Mouse (Mus musculus): ENCODE measurements around the gene Dner. TPM values are rescaled to one million over a fixed set of nuclear protein-coding genes. Genes with fewer than 3 reads are reported as not detected.

Dner gene
- polyA plus RNA-seq, 1 experiment from 2014 or later = 0.32 TPM

DNA sequence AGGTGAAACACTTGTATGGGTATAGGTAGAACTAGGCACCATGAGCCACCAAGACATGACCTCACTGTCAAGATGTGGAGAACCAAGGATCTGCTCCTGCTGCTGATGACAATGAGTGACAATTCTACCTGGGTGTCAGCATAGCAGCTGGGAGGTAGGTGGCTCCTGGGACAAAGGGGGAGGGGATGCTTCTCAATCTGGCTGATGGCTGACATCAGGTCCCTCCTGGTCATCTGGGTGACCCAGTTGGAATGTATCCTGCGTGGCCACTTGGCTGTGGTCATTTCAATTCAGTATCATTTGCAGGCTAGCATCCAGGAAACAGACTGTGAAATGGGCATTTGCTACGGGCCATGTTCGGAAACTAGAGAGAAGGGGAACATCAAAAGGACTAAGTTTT, 315.1 kb downstream of the Dner start:
- no peak overlapping the region for H3K9ac ChIP-seq (ENCODE audit: low read depth, low read length)
- no peaks in the 10 kb centered on the region for H3K27me3 ChIP-seq (replicated peaks; ENCODE audit: control insufficient read depth, insufficient read depth, low read length)
- WGBS = 78% methylated on average over 3 of the region's 3 CpGs
- ATAC-seq (replicated peaks; ENCODE audit: low FRiP score) (no peak), DNase-seq (ENCODE audit: low spot score) (no peak)
- no peak overlapping the region for H3K4me2 ChIP-seq
- no peak overlapping the region for H3K4me3 ChIP-seq (ENCODE audit: low read depth, low read length)
- H3K4me1 ChIP-seq (replicated peaks; ENCODE audit: control insufficient read depth, insufficient read depth, low read length) = no peaks in the 10 kb centered on the region
- no peak overlapping the region for H3K27ac ChIP-seq (ENCODE audit: low read depth, low read length)
- H3K36me3 ChIP-seq (ENCODE audit: control insufficient read depth, insufficient read depth, low read length) = no peaks in the 10 kb centered on the region
- 0 out of 2 replicates have a peak, but pooled peaks cover 2% of the 10 kb centered on the region for H3K9me3 ChIP-seq (ENCODE audit: control insufficient read depth, low read length)

DNA sequence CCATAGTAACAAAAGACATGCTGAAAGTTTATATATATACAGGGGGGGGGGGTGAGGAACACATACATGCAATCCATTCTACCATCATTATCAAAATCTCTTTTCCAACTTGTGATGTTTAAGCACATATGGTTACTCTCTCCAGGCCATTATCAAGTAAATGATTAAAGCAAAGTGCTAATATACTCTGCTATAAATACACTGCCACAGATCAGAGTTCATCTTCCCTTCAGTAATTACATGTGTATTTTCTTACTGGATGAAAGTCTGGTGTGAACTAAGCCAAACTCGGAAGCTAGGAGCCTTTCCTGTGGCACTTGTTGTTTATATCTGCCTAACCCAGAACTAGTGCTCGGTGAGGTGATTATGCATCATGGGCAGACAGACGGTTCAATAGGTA, 328.3 kb downstream of the Dner start:
- ATAC-seq (replicated peaks; ENCODE audit: low FRiP score) (no peak), DNase-seq (ENCODE audit: low spot score) (no peak)
- H3K27ac ChIP-seq (ENCODE audit: low read depth, low read length) = no peak overlapping the region
- no peaks in the 10 kb centered on the region for H3K9me3 ChIP-seq (ENCODE audit: control insufficient read depth, low read length)
- WGBS = 64% methylated on average over 3 of the region's 3 CpGs
- no peaks in the 10 kb centered on the region for H3K27me3 ChIP-seq (replicated peaks; ENCODE audit: control insufficient read depth, insufficient read depth, low read length)
- H3K36me3 ChIP-seq (ENCODE audit: control insufficient read depth, insufficient read depth, low read length) = no peaks in the 10 kb centered on the region
- H3K4me3 ChIP-seq (ENCODE audit: low read depth, low read length) = no peak overlapping the region
- H3K4me1 ChIP-seq (replicated peaks; ENCODE audit: control insufficient read depth, insufficient read depth, low read length) = no peaks in the 10 kb centered on the region
- H3K9ac ChIP-seq (ENCODE audit: low read depth, low read length) = no peak overlapping the region
- H3K4me2 ChIP-seq = no peak overlapping the region

DNA sequence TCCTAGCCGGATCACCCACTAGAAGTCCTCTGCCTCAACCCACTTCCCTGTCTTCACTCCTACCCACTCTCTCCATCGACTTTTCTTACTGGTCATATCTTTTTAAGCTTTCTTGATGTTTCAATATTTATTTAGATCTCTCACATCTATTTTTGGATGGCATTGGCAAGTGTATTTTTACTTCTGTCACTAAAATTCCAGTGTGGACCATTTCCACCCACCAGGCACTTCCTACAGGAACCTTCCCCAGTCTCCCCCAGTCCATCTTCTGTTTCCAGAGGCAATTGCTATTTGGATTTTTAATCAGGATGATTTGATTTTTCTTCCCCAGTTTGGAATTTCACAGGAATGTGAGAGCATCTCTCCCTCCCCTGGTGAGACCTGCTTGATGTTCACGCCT, 329.5 kb downstream of the Dner start:
- DNase-seq (ENCODE audit: low spot score) (no peak), ATAC-seq (replicated peaks; ENCODE audit: low FRiP score) (no peak)
- H3K9ac ChIP-seq (ENCODE audit: low read depth, low read length) = no peak overlapping the region
- no peaks in the 10 kb centered on the region for H3K9me3 ChIP-seq (ENCODE audit: control insufficient read depth, low read length)
- WGBS = 57% methylated on average over 3 of the region's 3 CpGs
- H3K27me3 ChIP-seq (replicated peaks; ENCODE audit: control insufficient read depth, insufficient read depth, low read length) = no peaks in the 10 kb centered on the region
- H3K27ac ChIP-seq (ENCODE audit: low read depth, low read length) = no peak overlapping the region
- H3K4me2 ChIP-seq = no peak overlapping the region
- H3K36me3 ChIP-seq (ENCODE audit: control insufficient read depth, insufficient read depth, low read length) = no peaks in the 10 kb centered on the region
- no peaks in the 10 kb centered on the region for H3K4me1 ChIP-seq (replicated peaks; ENCODE audit: control insufficient read depth, insufficient read depth, low read length)
- no peak overlapping the region for H3K4me3 ChIP-seq (ENCODE audit: low read depth, low read length)

DNA sequence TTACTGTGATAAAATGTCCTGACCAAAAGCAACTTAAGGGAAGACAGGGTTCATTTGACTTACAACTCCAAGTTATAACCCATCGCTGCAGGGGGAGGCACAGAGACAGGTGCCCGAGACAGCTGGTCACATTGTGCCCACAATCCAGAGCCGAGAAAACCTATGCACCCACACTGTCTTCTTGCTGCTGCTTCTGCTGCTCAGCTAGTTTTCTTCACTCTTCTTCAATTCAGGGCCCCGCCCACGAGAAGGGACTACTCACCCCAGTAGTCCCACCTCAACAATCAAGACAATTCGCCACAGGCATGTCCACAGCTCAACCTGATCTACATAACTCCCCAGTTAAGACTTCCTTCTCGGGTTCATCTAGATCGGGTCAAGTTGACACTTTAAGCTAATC, 332.1 kb downstream of the Dner start, which contains the start of gene Pid1:
Gene Pid1, minus strand, starts transcription at position 214 of the 400 bp plus-strand sequence.
- ATAC-seq (replicated peaks; ENCODE audit: low FRiP score) (no peak), DNase-seq (ENCODE audit: low spot score) (no peak)
- no peaks in the 10 kb centered on the region for H3K9me3 ChIP-seq (ENCODE audit: control insufficient read depth, low read length)
- no peaks in the 10 kb centered on the region for H3K4me1 ChIP-seq (replicated peaks; ENCODE audit: control insufficient read depth, insufficient read depth, low read length)
- no peaks in the 10 kb centered on the region for H3K36me3 ChIP-seq (ENCODE audit: control insufficient read depth, insufficient read depth, low read length)
- H3K9ac ChIP-seq (ENCODE audit: low read depth, low read length) = no peak within 1 kb of the TSS
- H3K27me3 ChIP-seq (replicated peaks; ENCODE audit: control insufficient read depth, insufficient read depth, low read length) = no peaks in the 10 kb centered on the region
- no peak within 1 kb of the TSS for H3K4me3 ChIP-seq (ENCODE audit: low read depth, low read length)
- no peak within 1 kb of the TSS for H3K27ac ChIP-seq (ENCODE audit: low read depth, low read length)
- H3K4me2 ChIP-seq = no peak within 1 kb of the TSS
- 81% methylated on average over 8 of the region's 8 CpGs for WGBS

DNA sequence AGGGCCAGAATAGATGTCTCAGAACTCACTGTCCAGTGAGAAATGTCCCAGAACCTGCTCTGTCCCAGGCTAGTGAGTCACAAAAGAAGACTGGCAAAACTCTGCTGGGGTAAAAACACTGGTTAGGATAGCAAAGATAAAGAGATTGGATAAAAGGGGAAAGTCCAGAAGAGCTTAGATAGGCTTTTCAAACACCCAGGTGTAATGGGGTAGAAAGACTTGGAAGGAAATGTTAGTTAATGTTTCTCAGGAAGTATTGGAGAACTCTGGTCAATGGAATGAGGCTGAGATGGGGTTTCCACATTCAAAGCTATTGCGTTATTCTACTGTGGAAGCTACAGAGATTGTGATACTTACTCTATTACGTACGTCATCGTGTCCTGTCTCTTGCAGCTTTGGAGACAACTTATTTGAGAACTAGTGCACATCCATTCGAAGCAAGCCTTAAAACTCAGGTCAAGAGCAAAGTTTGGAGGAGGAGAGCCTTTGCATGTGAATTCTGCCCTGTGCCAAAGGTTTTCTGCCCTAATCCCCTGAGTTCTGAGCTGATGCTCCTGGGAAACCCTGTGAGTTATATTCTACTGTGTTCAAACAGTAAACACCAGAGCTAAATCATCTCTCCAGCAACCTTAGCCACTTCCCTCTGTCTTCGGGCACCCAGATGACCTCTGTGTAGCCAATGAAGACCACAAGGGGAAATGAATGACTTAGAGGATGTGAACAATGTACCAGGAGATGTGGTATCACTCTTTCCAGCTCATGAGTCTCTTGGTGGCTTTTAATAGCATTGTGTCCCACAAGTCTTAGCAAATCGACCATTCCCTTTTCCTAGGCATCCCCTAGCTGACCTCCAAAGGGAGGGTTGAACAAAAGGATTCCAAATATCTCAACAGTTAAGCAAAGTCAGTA, 333.1 kb downstream of the Dner start:
- Histone ChIP-seq H3K4me2 (no peak overlapping the region), H3K36me3 (ENCODE audit: control insufficient read depth, insufficient read depth, low read length) (no peaks in the 10 kb centered on the region), H3K9ac (ENCODE audit: low read depth, low read length) (no peak overlapping the region), H3K27ac (ENCODE audit: low read depth, low read length) (no peak overlapping the region), H3K9me3 (ENCODE audit: control insufficient read depth, low read length) (no peaks in the 10 kb centered on the region), H3K4me1 (replicated peaks; ENCODE audit: control insufficient read depth, insufficient read depth, low read length) (no peaks in the 10 kb centered on the region), H3K27me3 (replicated peaks; ENCODE audit: control insufficient read depth, insufficient read depth, low read length) (no peaks in the 10 kb centered on the region), H3K4me3 (ENCODE audit: low read depth, low read length) (no peak overlapping the region)
- ATAC-seq (replicated peaks; ENCODE audit: low FRiP score) = no peak
- DNase-seq (ENCODE audit: low spot score) = no peak
- 59% methylated on average over 7 of the region's 7 CpGs for WGBS

DNA sequence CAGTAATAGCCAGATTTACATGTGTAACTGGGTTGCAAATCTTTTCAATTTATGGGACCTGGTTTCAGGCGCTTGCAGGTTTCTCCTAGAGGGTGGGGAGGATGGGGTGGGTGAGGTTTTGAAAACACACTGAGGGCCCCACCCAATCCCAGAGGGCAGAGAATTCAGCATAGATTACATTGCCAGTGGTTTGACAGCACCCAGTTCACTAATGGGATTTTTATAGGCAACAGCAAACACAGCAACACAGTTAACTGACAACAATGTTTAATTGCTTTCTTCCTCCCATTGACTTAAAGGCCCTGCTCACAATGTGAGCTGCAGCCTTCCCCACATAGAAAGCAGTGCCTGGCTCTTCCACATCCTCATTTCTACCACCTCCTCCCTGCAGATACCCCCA, 333.8 kb downstream of the Dner start:
- Histone ChIP-seq H3K36me3 (ENCODE audit: control insufficient read depth, insufficient read depth, low read length) (no peaks in the 10 kb centered on the region), H3K27me3 (replicated peaks; ENCODE audit: control insufficient read depth, insufficient read depth, low read length) (no peaks in the 10 kb centered on the region), H3K4me1 (replicated peaks; ENCODE audit: control insufficient read depth, insufficient read depth, low read length) (no peaks in the 10 kb centered on the region), H3K9ac (ENCODE audit: low read depth, low read length) (no peak overlapping the region), H3K4me2 (no peak overlapping the region), H3K9me3 (ENCODE audit: control insufficient read depth, low read length) (no peaks in the 10 kb centered on the region), H3K27ac (ENCODE audit: low read depth, low read length) (no peak overlapping the region), H3K4me3 (ENCODE audit: low read depth, low read length) (no peak overlapping the region)
- ATAC-seq (replicated peaks; ENCODE audit: low FRiP score) (no peak), DNase-seq (ENCODE audit: low spot score) (no peak)
- WGBS = 70% methylated on average over 1 of the region's 1 CpGs

DNA sequence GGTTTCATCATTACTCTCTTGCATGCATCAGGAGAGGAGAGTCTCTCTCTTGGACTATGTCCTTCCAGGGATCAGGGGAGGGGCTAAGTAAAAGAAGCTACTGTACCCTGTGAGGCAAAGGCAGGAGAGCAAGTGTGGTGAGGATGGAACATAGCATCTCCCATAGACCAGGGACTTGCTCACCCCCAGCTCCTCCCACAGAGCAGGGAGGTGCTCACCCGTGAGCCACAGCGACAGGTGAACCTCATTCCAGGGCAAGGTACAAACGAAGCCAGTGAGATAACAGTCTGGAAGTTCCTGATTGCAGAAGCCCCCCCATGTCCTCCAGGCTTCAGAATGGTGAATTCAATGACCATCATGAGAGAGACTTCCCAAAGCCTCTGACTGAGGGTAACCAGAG, 334.6 kb downstream of the Dner start:
- H3K4me1 ChIP-seq (replicated peaks; ENCODE audit: control insufficient read depth, insufficient read depth, low read length) = no peaks in the 10 kb centered on the region
- no peaks in the 10 kb centered on the region for H3K36me3 ChIP-seq (ENCODE audit: control insufficient read depth, insufficient read depth, low read length)
- 47% methylated on average over 3 of the region's 3 CpGs for WGBS
- DNase-seq (ENCODE audit: low spot score) (no peak), ATAC-seq (replicated peaks; ENCODE audit: low FRiP score) (no peak)
- H3K27me3 ChIP-seq (replicated peaks; ENCODE audit: control insufficient read depth, insufficient read depth, low read length) = no peaks in the 10 kb centered on the region
- no peak overlapping the region for H3K4me3 ChIP-seq (ENCODE audit: low read depth, low read length)
- H3K9ac ChIP-seq (ENCODE audit: low read depth, low read length) = no peak overlapping the region
- H3K27ac ChIP-seq (ENCODE audit: low read depth, low read length) = no peak overlapping the region
- H3K9me3 ChIP-seq (ENCODE audit: control insufficient read depth, low read length) = no peaks in the 10 kb centered on the region
- H3K4me2 ChIP-seq = no peak overlapping the region

DNA sequence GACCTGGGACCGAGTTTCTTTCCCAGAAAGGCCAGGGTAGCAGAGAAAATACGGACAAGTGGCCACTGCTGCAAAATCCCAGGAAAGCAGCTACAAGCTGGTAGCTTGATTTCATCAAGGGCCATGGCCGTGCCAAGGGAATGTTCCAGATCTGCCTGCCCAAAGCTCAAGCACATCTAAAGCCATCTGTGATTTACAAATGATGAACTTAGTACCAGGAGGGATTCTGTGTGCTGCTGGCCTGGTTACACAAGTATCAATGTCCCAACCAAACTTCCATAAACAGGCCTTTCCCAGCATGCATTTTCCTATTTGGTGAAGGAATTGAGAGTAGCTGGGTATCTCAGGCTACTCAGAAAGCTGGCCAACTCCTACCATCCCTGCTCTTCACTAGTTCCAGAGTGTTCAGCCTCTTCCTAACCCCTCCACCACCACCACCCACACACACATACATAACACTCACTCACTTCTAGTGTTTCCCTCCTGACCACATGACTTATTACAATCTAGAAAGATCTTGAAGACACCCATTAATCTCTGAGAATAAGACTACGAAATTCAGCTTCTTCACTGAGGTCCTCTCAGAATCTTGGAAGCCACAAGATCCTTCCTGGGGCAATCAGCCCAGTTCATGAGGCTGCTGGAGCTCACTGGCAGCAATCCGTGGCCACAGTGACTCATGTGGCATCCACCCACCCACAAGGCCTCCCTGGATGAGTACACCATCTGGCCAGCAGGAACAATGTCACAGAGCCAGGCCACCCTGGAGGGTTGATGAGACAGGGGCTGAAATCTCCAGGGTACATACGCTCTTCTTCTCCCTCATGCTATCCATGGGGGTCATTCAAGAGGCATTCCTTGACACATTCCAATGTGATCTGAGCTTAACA, 336.2 kb downstream of the Dner start:
- H3K4me2 ChIP-seq = no peak overlapping the region
- DNase-seq (ENCODE audit: low spot score) (no peak), ATAC-seq (replicated peaks; ENCODE audit: low FRiP score) (no peak)
- H3K27ac ChIP-seq (ENCODE audit: low read depth, low read length) = no peak overlapping the region
- H3K4me3 ChIP-seq (ENCODE audit: low read depth, low read length) = no peak overlapping the region
- H3K27me3 ChIP-seq (replicated peaks; ENCODE audit: control insufficient read depth, insufficient read depth, low read length) = no peaks in the 10 kb centered on the region
- H3K36me3 ChIP-seq (ENCODE audit: control insufficient read depth, insufficient read depth, low read length) = no peaks in the 10 kb centered on the region
- no peaks in the 10 kb centered on the region for H3K4me1 ChIP-seq (replicated peaks; ENCODE audit: control insufficient read depth, insufficient read depth, low read length)
- 74% methylated on average over 6 of the region's 6 CpGs for WGBS
- H3K9me3 ChIP-seq (ENCODE audit: control insufficient read depth, low read length) = no peaks in the 10 kb centered on the region
- no peak overlapping the region for H3K9ac ChIP-seq (ENCODE audit: low read depth, low read length)

All from liver, embryonic 11.5 days (tissue).